Mouse (Mus musculus): Measurements from ENCODE around the gene Vopp1. TPM values are rescaled to one million over a fixed set of nuclear protein-coding genes. Genes with fewer than 3 reads are reported as not detected.

The Vopp1 gene
- total RNA-seq, 2 experiments from 2014 or later = 22.8 to 22.9 TPM

DNA sequence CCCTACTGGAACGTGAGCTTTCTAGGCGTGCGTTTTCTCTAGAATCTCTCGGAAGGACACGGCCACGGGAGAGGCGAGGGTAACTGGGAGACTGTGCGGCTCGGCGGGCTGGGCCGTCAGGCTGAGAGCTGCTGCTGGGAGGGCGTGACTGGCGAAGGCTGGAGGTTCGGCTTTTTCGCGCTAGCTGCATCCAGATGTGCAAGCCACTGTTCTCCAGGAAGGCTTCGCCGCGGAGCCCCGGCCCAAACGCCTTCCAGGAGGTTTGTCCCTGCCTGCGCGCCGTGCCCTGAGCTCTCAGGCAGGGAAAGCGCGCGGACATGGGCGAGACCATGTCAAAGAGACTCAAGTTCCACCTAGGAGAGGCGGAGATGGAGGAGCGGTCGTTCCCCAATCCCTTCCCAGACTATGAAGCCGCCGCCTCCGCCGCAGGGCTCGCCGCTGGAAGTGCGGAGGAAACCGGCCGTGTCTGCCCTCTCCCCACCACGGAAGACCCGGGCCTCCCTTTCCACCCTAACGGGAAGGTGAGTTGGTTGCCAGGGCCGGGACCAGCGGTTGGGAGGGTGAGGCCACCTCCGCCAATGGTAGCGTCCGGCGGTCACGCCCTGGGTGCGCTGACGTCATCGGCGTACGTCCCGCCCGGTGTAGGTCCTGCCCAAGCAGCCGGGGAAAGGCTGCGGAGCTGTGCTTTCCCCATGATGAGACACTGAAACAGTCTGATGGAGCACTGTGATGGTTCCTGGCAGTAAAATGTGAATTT is 122.0 kb downstream of the Vopp1 start:
- DNase-seq = peak; percentile 96 to 98

DNA sequence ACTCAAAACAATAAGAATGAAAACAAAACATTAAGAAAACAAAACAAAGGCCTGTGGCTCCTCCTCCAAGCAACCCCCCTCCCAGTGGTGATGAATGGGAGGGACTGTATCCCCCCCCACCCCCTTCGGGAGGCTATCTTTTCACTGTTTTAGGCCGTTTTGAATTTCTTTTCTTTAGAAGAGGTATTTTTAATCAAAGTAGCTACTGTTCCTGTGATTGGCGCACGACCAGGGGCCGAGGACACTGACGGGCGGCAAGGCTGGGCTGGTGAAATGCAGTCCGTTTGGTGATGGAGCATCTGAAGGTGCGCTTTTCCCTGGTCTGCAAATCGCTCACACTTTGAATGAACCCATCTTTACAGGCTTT is 122.6 kb downstream of the Vopp1 start, which contains the start of gene Lancl2:
Gene Lancl2, plus strand, starts transcription at position 165 of the 367 bp plus-strand sequence.
- peak in 1 of 2 experiments; percentile 12 for DNase-seq

DNA sequence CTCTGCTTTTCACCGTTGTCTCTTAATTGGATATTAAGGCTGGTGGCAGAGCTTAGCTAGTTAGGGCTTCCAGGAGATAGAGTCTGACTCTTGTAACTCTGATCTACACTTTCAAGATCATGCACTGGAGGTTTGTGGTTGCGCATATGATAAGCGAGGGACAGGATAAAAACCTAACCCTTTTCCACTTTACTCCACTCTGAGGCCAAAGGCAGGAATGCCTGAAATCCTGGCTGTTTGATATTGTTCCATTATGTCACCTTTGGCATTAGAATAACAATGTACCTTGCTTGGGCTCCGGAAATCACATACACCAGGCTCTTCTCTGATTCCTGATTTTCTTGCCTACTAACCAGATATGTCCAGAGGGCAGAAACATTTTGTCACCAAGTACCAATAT is 123.3 kb downstream of the Vopp1 start:
- DNase-seq = no peak

DNA sequence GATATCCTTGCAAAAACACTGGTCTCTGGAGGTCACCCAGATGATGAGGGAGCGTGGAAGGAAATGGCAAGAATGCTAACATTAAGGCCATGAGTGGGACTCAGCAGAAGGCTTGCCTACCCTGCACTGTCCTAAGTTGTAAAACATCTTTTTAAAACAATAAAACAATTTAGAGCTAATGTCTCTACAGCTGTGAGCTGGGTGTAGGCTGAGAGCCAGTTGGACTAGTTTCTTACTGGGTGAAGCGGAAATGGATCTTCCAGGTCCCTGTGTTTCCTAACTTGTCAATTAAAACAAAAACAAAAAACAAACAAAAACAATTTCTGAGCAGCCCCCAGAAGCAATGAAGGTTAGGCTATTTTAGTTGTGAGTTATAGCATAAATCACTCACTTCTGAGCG is 131.8 kb downstream of the Vopp1 start:
- peak in 1 of 2 experiments; percentile 9 for DNase-seq

DNA sequence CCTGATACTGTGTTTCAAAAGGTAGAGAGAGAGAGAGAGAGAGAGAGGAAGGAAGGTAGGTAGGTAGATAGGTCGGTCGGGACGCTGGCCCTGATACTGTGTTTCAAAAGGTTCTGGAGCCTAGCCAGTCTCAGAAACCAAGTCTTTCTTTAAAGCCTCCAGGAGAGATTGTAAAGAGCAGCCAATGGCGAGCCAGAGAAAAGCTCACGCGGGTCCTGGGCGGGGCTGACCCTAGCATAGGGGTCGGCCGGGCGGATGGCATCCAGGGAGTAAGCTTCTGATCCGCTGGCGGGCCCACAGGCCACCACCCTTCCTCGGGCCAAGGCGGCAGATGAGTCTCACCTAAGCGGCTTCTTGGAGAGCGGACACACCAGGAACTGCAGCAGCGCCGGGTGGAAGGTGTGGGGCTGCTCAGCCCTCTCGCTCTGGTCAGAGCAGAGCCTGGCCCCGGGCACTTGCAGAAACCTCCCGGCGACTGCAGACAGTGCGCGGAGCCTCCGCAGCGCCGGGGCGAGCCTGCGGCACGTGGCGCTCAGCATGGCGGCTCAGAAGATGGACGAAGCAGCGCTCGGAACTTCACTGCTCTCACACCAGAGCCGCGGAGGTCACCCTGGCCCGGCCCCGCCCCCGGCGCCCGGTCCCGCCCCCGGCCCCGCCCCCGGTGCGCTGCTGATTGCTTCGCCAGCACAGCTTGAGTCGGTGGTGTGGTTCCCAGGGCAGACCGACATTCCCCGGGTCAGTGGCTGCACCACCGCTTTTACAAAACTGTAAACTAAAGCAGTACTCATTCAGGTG is 133.3 kb downstream of the Vopp1 start, which contains the start of gene Pyurf:
Gene Pyurf, minus strand, starts transcription at position 612 of the 795 bp plus-strand sequence.
- peak; percentile 90 to 92 for DNase-seq

DNA sequence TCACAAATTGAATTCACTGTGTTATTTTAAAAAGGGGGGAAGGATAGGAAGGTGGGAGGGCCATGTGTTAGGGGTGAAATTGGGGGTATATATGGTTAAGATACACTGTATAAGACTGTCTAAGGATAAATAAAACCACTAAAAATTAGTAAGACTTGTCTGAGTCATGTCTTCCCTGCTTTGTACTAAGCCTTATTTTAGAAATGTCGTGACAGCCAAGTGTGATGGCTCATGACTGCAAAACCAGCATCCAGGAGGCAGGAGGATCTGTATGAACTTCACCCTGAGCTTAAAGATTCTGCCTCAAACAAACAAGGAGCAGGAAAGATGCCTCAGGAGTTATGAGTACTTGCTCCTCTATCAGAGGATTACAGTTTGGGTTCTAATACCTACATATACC is 140.8 kb downstream of the Vopp1 start:
- DNase-seq = no peak

Other genes with a start within 250 kb of the Vopp1 start
- gene Herc6, start 244.2 kb downstream of the Vopp1 start, total RNA-seq (2021) = 1 to 10 TPM; 2.7 to 6.6 TPM
- gene Pyurf, start 133.1 kb downstream of the Vopp1 start, total RNA-seq (2021) = 10 to 100 TPM; 22.1 to 23.2 TPM
- 10 to 100 TPM; 13.6 to 13.8 TPM for gene Lancl2, start 122.6 kb downstream of the Vopp1 start, total RNA-seq (2021)
- not detected for gene Vmn1r21, start 25.2 kb upstream of the Vopp1 start, total RNA-seq (2021)
- gene Vmn1r22, start 82.9 kb upstream of the Vopp1 start, total RNA-seq (2021) = not detected
- gene Vmn1r23, start 101.7 kb upstream of the Vopp1 start, total RNA-seq (2021) = not detected
- gene Vmn1r24, start 136.3 kb upstream of the Vopp1 start, total RNA-seq (2021) = not detected
- not detected for gene Vmn1r25, start 155.7 kb upstream of the Vopp1 start, total RNA-seq (2021)
- not detected for gene Vmn1r26, start 190.0 kb upstream of the Vopp1 start, total RNA-seq (2021)